Mouse (Mus musculus): ENCODE data around the gene Kras. TPM values are rescaled to one million over a fixed set of nuclear protein-coding genes. Genes with fewer than 3 reads are reported as not detected.

The Kras gene
- total and polyA plus RNA-seq, 3 experiments, result 5.9 to 32.8 (median 18.8) TPM

GRCm38 (mm10) chr6:145297626-145298025 lies 47.6 kb upstream of the Kras start:
- Histone ChIP-seq H3K79me2 (replicated peaks; ENCODE audit: control insufficient read depth, extremely low read depth, insufficient read depth, poor library complexity, severe bottlenecking) (no peaks in the 10 kb centered on the region), H3K4me3 (replicated peaks in 1 of 3; ENCODE audit: low read depth in 2 of 3, low read length in 2 of 3, poor library complexity in 1 of 3) (no peak overlapping the region), H3K27me3 (replicated peaks) (no peaks in the 10 kb centered on the region), H3K9ac (ENCODE audit: insufficient read depth, low read depth) (no peak overlapping the region), H3K9me3 (replicated peaks; ENCODE audit: low read length) (no peaks in the 10 kb centered on the region), H3K4me1 (ENCODE audit: control insufficient read depth in 1 of 2, insufficient read depth in 2 of 2) (no peaks in the 10 kb centered on the region), H3K27ac (ENCODE audit: insufficient read depth, low read depth) (no peak overlapping the region), H3K4me2 (ENCODE audit: insufficient read depth, low read depth, poor library complexity, severe bottlenecking) (no peak overlapping the region), H3K36me3 (replicated peaks in 1 of 2; ENCODE audit: control insufficient read depth in 1 of 2, insufficient read depth in 1 of 2, low read length in 1 of 2) (no peaks in the 10 kb centered on the region)
- in situ Hi-C loops (cut with MboI; ENCODE audit: low pct_ligation_motif_present, low pct_unique_long_range_greater_than_20kb, low sequenced_read_pairs), result no loop called here
- TF ChIP-seq SIN3A (IDR thresholded peaks at IDR 0.05; ENCODE audit: low read length) (no peak), TCF12 (IDR thresholded peaks at IDR 0.05; ENCODE audit: low read depth, low read length) (no peak), EP300 (IDR thresholded peaks at IDR 0.05; ENCODE audit: low read length) (no peak), RAD21 (IDR thresholded peaks at IDR 0.05; ENCODE audit: low read depth, low read length) (no peak), MYC (IDR thresholded peaks at IDR 0.05; ENCODE audit: low read depth, low read length) (no peak), KAT2A (IDR thresholded peaks at IDR 0.05; ENCODE audit: insufficient replicate concordance, low read length) (no peak), ZKSCAN1 (IDR thresholded peaks at IDR 0.05; ENCODE audit: borderline replicate concordance, low read depth, low read length) (no peak), CHD2 (IDR thresholded peaks at IDR 0.05; ENCODE audit: low read length) (no peak), NELFE (IDR thresholded peaks at IDR 0.05; ENCODE audit: low read depth, low read length) (no peak), MEF2A (IDR thresholded peaks at IDR 0.05; ENCODE audit: borderline replicate concordance, low read depth, low read length) (no peak), POLR2AphosphoS2 (IDR thresholded peaks at IDR 0.05; ENCODE audit: low read depth, low read length) (no peak), ZMIZ1 (IDR thresholded peaks at IDR 0.05; ENCODE audit: low read depth, low read length) (no peak)
- dilution Hi-C loops (cut with MboI; ENCODE audit: extremely low pct_ligation_motif_present, extremely low pct_unique_long_range_greater_than_20kb, low sequenced_read_pairs), result no loop called here
- DNase-seq (ENCODE audit: extremely low read depth), result no peak

- H3K4me2 ChIP-seq (ENCODE audit: insufficient read depth, low read depth, poor library complexity, severe bottlenecking), result no peak overlapping the region
- H3K4me1 ChIP-seq (ENCODE audit: control insufficient read depth in 1 of 2, insufficient read depth in 2 of 2), result no peaks in the 10 kb centered on the region; a peak in 1 of 4 replicates
- no peaks in the 10 kb centered on the region for H3K79me2 ChIP-seq (replicated peaks; ENCODE audit: control insufficient read depth, extremely low read depth, insufficient read depth, poor library complexity, severe bottlenecking)
- no peak overlapping the region for H3K4me3 ChIP-seq (replicated peaks in 1 of 3; ENCODE audit: low read depth in 2 of 3, low read length in 2 of 3, poor library complexity in 1 of 3)
- no peaks in the 10 kb centered on the region for H3K9me3 ChIP-seq (replicated peaks; ENCODE audit: low read length)
- no peaks in the 10 kb centered on the region for H3K36me3 ChIP-seq (replicated peaks in 1 of 2; ENCODE audit: control insufficient read depth in 1 of 2, insufficient read depth in 1 of 2, low read length in 1 of 2)
- TF ChIP-seq MAZ (IDR thresholded peaks at IDR 0.05; ENCODE audit: low read depth, low read length) (no peak), BHLHE40 (IDR thresholded peaks at IDR 0.05; ENCODE audit: low read depth, low read length) (no peak), PAX5 (IDR thresholded peaks at IDR 0.05; ENCODE audit: low read length) (no peak), ZC3H11A (IDR thresholded peaks at IDR 0.05; ENCODE audit: low read depth, low read length) (no peak), NRF1 (IDR thresholded peaks at IDR 0.05; ENCODE audit: low read depth, low read length) (no peak), NELFE (IDR thresholded peaks at IDR 0.05; ENCODE audit: low read depth, low read length) (no peak), SIN3A (IDR thresholded peaks at IDR 0.05; ENCODE audit: low read length) (no peak), MYC (IDR thresholded peaks at IDR 0.05; ENCODE audit: low read depth, low read length) (no peak), RAD21 (IDR thresholded peaks at IDR 0.05; ENCODE audit: low read depth, low read length) (no peak), ELF1 (IDR thresholded peaks at IDR 0.05; ENCODE audit: low read depth, low read length) (no peak), RCOR1 (conservative IDR thresholded peaks at IDR 0.05; ENCODE audit: low read depth, low read length) (no peak), MAFK (IDR thresholded peaks at IDR 0.05; ENCODE audit: insufficient replicate concordance, low read length) (no peak), MEF2A (IDR thresholded peaks at IDR 0.05; ENCODE audit: borderline replicate concordance, low read depth, low read length) (no peak), TBP (conservative IDR thresholded peaks at IDR 0.05; ENCODE audit: low read depth, low read length) (no peak), ETS1 (conservative IDR thresholded peaks at IDR 0.05; ENCODE audit: low read depth, low read length) (no peak), JUND (conservative IDR thresholded peaks at IDR 0.05; ENCODE audit: low read depth, low read length) (no peak)
- H3K27me3 ChIP-seq (replicated peaks), result no peaks in the 10 kb centered on the region
- H3K27ac ChIP-seq (ENCODE audit: insufficient read depth, low read depth), result no peak overlapping the region
- DNase-seq (ENCODE audit: extremely low read depth), result no peak
- no peak overlapping the region for H3K9ac ChIP-seq (ENCODE audit: insufficient read depth, low read depth)
- dilution Hi-C loops (cut with MboI; ENCODE audit: extremely low pct_ligation_motif_present, extremely low pct_unique_long_range_greater_than_20kb, low sequenced_read_pairs), result no loop called here
- in situ Hi-C loops (cut with MboI; ENCODE audit: low pct_ligation_motif_present, low pct_unique_long_range_greater_than_20kb, low sequenced_read_pairs), result no loop called here
Measured at GRCm38 (mm10) chr6:145296979-145297378, 46.9 kb upstream of the Kras start.

Data from CH12.LX (cell line).